Mouse (Mus musculus) cerebellum, adult 18-20 months (tissue): Measurements from ENCODE around the gene Daxx.
"Not testable (repeated sequence)": the region's sequence is repeated elsewhere in the genome, so short reads cannot be mapped to it uniquely, and the experiment has no call there.

Experiments used
- DNase-seq, 2 experiments: peaks; one replicate each; pipeline ENCODE4 v3.0.0; 2021

Gene Daxx

DNA sequence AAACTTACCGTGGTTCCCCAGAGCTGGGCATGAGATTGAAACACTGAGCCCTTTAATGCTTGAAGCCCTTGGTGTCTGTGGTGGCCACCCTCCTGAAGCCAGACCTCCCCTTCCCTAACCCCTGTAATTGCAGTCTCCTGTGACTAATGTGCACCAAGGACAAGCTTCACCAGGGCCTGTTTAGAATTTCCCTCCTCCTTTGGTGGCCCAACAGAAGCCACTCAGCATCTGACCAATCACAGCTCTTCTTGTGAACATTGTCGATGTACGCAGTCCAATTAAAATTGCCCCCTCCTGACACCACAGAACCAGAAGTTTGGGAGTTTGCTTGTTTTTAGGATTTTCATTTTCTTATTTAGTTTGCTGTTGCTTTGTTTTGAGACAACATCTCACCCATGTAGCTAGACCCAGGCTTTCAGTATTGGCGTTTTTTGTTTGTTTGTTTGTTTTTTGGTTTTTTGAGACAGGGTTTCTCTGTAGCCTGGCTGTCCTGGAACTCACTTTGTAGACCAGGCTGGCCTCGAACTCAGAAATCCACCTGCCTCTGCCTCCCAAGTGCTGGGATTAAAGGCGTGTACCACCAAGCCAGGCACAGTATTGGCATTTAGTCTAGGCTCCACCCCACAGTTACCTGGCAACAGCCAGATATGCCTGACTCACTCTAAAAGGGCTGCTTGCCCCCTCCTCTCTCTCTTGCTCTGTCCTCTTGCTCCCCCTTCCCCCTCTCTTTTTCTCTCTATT is 5.1 kb upstream of the Daxx start:
- DNase-seq, result not testable (repeated sequence)

- DNase-seq, result not testable (repeated sequence)
Observed at GRCm38 (mm10) chr17:33904835-33905234, 4.4 kb upstream of the Daxx start, which contains the start of gene Platr17. TSS of gene Platr17 (plus strand) at chr17:33905135.

- DNase-seq, result peak; percentile 60 to 68
Observed at GRCm38 (mm10) chr17:33908331-33909076, 710 bp upstream of the Daxx start.

GRCm38 (mm10) chr17:33909869-33910250 is 646 bp downstream of the Daxx start:
- DNase-seq, result no peak

GRCm38 (mm10) chr17:33910346-33911051 is 1.3 kb downstream of the Daxx start:
- DNase-seq, result no peak

- no peak for DNase-seq
Observed at GRCm38 (mm10) chr17:33911052-33911812, 2.0 kb downstream of the Daxx start.

DNA sequence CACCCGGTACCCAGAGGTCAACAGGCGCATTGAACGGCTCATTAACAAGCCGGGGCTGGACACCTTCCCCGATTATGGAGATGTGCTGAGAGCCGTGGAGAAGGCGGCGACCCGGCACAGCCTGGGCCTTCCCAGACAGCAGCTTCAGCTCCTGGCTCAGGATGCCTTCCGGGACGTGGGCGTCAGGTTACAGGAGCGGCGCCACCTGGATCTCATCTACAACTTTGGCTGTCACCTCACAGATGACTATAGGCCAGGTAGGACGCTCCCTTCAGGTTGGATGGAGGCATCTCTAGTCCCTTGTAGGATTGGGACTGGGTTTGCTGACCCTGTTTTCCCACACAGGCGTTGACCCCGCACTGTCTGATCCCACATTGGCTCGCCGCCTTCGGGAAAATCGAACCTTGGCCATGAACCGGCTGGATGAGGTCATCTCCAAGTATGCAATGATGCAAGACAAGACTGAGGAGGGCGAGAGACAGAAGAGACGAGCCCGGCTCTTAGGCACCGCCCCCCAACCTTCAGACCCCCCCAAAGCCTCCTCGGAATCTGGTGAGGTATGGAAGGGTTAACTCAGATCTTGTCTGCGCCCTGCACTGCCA is 2.7 kb downstream of the Daxx start:
- peak in 1 of 2 experiments; percentile 12 for DNase-seq

GRCm38 (mm10) chr17:33913264-33913663 is 4.0 kb downstream of the Daxx start:
- DNase-seq, result no peak

DNA sequence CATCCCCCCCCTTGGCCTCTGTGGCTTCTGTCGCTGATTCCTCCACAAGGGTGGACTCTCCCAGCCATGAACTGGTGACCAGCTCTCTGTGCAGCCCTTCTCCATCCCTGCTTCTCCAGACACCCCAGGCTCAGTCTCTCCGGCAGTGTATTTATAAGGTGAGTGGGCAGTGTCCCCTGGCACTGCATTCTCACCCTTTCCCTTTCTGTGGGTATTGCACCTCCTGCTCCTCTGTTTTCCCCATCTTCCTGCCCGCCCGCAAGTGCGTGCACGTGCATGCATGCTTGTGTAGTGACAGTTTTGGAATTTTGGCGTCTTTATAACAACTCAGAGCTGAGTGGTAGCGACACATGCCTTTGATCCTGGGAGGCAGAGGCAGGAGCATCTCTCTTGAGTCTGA is 4.7 kb downstream of the Daxx start:
- no peak for DNase-seq

DNA sequence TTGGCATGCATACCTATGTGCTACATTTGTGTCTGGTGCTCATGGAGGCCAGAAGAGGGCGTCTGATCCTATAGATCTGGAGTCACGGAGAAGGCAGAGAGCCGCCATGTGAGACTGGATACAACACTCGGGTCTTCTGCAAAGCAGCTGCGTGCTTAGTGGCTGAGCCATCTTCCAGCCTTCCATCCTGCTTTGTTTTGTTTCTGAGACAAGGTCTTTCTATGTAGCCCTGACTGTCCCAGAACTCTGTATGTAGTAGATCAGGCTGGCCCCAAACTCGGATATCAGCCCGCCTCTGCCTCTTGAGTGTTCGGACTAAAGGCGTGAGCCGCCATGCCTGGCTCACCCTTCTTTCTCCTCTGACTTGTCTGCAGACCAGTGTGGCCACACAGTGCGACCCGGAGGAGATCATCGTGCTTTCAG is 5.8 kb downstream of the Daxx start:
- DNase-seq, result no peak

- DNase-seq, result peak; percentile 96 to 97
Observed at GRCm38 (mm10) chr17:33915671-33916250, 6.5 kb downstream of the Daxx start, which contains the start of the genes Tapbp and Zbtb22. TSS of gene Tapbp (plus strand) at chr17:33915899. TSS of gene Zbtb22 (plus strand) at chr17:33915904.

- DNase-seq, result peak in 1 of 2 experiments; percentile 55
Observed at GRCm38 (mm10) chr17:33916294-33916693, 7.1 kb downstream of the Daxx start.

GRCm38 (mm10) chr17:33916847-33917655 is 7.8 kb downstream of the Daxx start:
- peak in 1 of 2 experiments; percentile 37 for DNase-seq

GRCm38 (mm10) chr17:33917656-33918292 is 8.6 kb downstream of the Daxx start:
- DNase-seq, result no peak

DNA sequence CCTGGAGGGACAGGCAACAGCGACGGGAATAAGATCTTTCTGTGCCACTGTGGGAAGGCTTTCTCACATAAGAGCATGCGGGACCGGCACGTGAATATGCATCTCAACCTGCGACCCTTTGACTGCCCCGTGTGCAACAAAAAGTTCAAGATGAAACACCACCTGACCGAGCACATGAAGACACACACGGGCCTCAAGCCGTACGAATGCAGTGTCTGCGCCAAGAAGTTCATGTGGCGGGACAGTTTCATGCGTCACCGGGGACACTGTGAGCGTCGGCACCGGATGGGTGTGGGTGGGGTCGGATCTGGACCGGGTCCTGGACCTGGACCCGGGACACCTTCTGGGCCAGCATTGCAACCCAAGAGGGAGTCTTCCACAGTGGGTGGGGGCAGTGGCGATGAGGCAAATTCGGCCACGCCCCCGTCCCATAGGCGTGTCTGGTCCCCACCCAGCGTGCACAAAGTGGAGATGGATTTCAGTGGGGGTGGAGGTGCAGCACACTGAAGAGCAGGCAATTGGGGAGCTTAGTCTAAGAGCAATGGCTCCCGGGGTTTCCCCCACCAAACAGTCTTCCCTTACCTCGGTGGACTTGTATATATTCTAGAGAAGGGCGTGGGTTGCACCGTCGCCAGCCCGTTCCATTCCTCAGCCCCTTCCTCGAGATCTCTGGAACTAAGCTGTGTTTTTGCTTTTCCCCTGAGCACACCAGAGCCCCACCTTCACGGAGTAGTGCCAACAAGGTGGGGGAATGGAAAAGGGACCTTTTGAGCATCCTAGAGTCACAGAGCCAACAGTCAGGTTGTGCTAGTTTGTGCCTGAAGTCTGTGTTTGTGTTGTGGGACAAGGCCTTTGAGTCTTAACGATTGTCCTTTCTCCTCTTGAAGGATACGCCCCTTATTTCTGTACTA is 9.3 kb downstream of the Daxx start:
- no peak for DNase-seq

- peak; percentile 69 to 76 for DNase-seq
Observed at GRCm38 (mm10) chr17:33919351-33920281, 10.4 kb downstream of the Daxx start.

DNA sequence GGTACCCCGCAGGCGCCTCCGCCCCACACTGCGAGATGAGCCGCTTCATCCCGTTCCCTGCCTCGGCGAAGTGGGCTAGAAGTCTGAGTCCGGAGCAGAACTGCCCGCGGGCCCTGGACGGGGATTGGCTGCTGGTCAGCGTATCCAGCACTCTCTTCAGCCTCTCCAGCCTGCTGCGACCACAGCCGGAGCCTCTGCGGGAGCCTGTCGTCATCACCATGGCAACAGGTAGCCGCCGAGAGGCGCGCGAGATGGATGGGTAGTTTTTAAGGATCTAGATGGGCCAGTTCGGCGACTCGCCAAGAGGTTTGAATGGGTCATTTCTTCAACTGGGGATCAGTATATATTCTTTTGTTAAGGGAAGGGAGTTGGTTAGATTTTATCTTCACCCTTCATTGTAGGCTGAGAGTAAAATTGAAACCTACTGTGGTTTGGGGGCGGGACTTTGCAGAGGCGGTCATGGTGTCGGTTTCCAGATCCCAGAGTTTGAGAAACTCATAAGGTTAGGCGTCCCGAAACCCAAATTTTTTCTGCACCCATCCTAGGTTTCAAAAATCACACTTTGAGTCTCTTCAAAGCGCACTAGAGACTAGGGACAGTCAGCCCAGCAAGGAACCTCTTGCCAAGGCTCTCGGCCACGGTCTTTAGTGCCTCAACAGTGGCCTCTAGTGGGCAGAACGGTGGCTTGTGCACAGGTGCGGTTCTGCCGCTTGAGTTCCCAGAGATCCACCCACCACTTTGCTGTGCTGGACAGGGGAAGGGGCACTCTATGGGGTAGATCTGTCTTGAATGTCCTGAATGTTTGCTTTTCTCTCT is 11.3 kb downstream of the Daxx start:
- DNase-seq, result peak; percentile 91 to 92
